Mouse (Mus musculus) embryonic stem cell, embryonic (primary cell): ENCODE data around the gene Zdhhc1.

Experiments
- CTCF ChIA-PET, 4 experiments: fragments of 300-600 bp in 2 of 4; fragments of 350-600 bp in 2 of 4; sonication (Branson Sonifier 250); formaldehyde crosslinking; loops; one replicate each; lab custom pipeline; 2022; ENCODE audit warnings: inconsistent platforms in 2 of 4; lab: Charles Lee
- POLR2A ChIA-PET, 4 experiments: fragments of 300-600 bp in 2 of 4; fragments of 350-600 bp in 2 of 4; sonication (Branson Sonifier 250); formaldehyde crosslinking; loops; one replicate each; lab custom pipeline; 2022; ENCODE audit warnings: antibody characterized with exemption in 4 of 4, inconsistent platforms in 1 of 4; lab: Charles Lee

Gene Zdhhc1

GRCm38 (mm10) chr8:105496439-105497180 lies at the start of gene Zdhhc1:
Zdhhc1 (minus strand) TSS chr8:105496902.
- POLR2A ChIA-PET, result interaction anchor here in 2 of 4 experiments (1.2 to 3.0 kb wide), 2 partner anchors 14 to 18 kb away, joined by 3 to 12 read pairs; no protein-coding TSS in a partner anchor
- CTCF ChIA-PET, result interaction anchor here in 1 of 4 experiments (1.3 to 2.8 kb wide), 2 partner anchors 13 to 25 kb away, joined by 4 to 15 read pairs; partner anchors contain the start of gene Tppp3

GRCm38 (mm10) chr8:105545249-105545648 lies 48.5 kb upstream of the Zdhhc1 start:
- ChIA-PET CTCF (interaction anchor here in 2 of 4 experiments (1.1 to 1.9 kb wide), 6 partner anchors 9 to 65 kb away, joined by 4 to 9 read pairs (median 4); no protein-coding TSS in a partner anchor), POLR2A (interaction anchor here in 3 of 4 experiments (0.6 to 2.0 kb wide), 6 partner anchors 8 to 29 kb away, joined by 3 to 7 read pairs (median 3); partner anchors contain the start of genes Atp6v0d1 (in 1 of the 3) and Hsd11b2 (in 1 of the 3))

GRCm38 (mm10) chr8:105544544-105545205 lies 48.0 kb upstream of the Zdhhc1 start:
- ChIA-PET POLR2A (interaction anchor here in 3 of 4 experiments (0.6 to 2.0 kb wide), 6 partner anchors 8 to 21 kb away, joined by 3 to 7 read pairs (median 3); partner anchors contain the start of gene Atp6v0d1 (in 1 of the 3)), CTCF (interaction anchor here in 3 of 4 experiments (1.1 to 2.4 kb wide), 7 partner anchors 9 to 64 kb away, joined by 3 to 13 read pairs (median 4); no protein-coding TSS in a partner anchor)

- ChIA-PET POLR2A (interaction anchor here in 2 of 4 experiments (1.2 to 1.6 kb wide), 3 partner anchors 10 to 12 kb away, joined by 3 to 4 read pairs (median 3); no protein-coding TSS in a partner anchor), CTCF (interaction anchor here in 3 of 4 experiments (0.7 to 2.6 kb wide), 4 partner anchors 10 to 164 kb away, joined by 3 to 13 read pairs (median 4); no protein-coding TSS in a partner anchor)
Measured at GRCm38 (mm10) chr8:105543703-105544102, 47.0 kb upstream of the Zdhhc1 start.

GRCm38 (mm10) chr8:105542808-105543207 lies 46.1 kb upstream of the Zdhhc1 start:
- POLR2A ChIA-PET, result interaction anchor here in 1 of 4 experiments (1.4 kb wide), 1 partner anchor 13 kb away, joined by 3 read pairs; no protein-coding TSS in a partner anchor
- CTCF ChIA-PET, result interaction anchor here in 2 of 4 experiments (0.6 to 2.6 kb wide), 3 partner anchors 9 to 11 kb away, joined by 3 to 13 read pairs (median 6); no protein-coding TSS in a partner anchor

- CTCF ChIA-PET, result interaction anchor here in 2 of 4 experiments (0.6 to 2.6 kb wide), 2 partner anchors 10 kb away, joined by 3 to 6 read pairs; no protein-coding TSS in a partner anchor
- POLR2A ChIA-PET, result no interaction called here
Measured at GRCm38 (mm10) chr8:105542032-105542656, 45.4 kb upstream of the Zdhhc1 start.

- ChIA-PET POLR2A (interaction anchor here in 2 of 4 experiments (0.6 to 1.0 kb wide), 4 partner anchors 9 to 26 kb away, joined by 3 read pairs; partner anchors contain the start of gene Hsd11b2 (in 1 of the 2)), CTCF (interaction anchor here in 3 of 4 experiments (0.6 to 2.3 kb wide), 5 partner anchors 9 to 55 kb away, joined by 3 to 8 read pairs (median 3); no protein-coding TSS in a partner anchor)
Measured at GRCm38 (mm10) chr8:105538940-105539339, 42.2 kb upstream of the Zdhhc1 start.

- POLR2A ChIA-PET, result interaction anchor here in 1 of 4 experiments (1.2 kb wide), 1 partner anchor 8 kb away, joined by 3 read pairs; no protein-coding TSS in a partner anchor
Measured at GRCm38 (mm10) chr8:105537011-105537677, 40.4 kb upstream of the Zdhhc1 start.

GRCm38 (mm10) chr8:105536546-105536945 lies 39.8 kb upstream of the Zdhhc1 start:
- POLR2A ChIA-PET, result interaction anchor here in 1 of 4 experiments (1.2 kb wide), 1 partner anchor 9 kb away, joined by 3 read pairs; no protein-coding TSS in a partner anchor
- CTCF ChIA-PET, result interaction anchor here in 1 of 4 experiments (0.6 kb wide), 1 partner anchor 39 kb away, joined by 6 read pairs; no protein-coding TSS in a partner anchor

More at GRCm38 (mm10) chr8:105537011-105537677, 40.4 kb upstream of the Zdhhc1 start:
- CTCF ChIA-PET, result interaction anchor here in 2 of 4 experiments (0.6 to 1.1 kb wide), 2 partner anchors 12 to 39 kb away, joined by 3 to 6 read pairs; no protein-coding TSS in a partner anchor

GRCm38 (mm10) chr8:105533892-105534329 lies 37.2 kb upstream of the Zdhhc1 start:
- CTCF ChIA-PET, result interaction anchor here (0.5 to 5.6 kb wide), 52 partner anchors 8 to 937 kb away, joined by 3 to 100 read pairs (median 4); partner anchors contain the start of genes Hsd11b2 (in 2 of the 4), Carmil2 (in 1 of the 4), Fhod1 (in 1 of the 4) and Gfod2 (in 1 of the 4)
- POLR2A ChIA-PET, result interaction anchor here in 3 of 4 experiments (0.6 to 6.7 kb wide), 13 partner anchors 10 to 57 kb away, joined by 3 to 46 read pairs (median 4); partner anchors contain the start of gene Hsd11b2 (in 2 of the 3)

- CTCF ChIA-PET, result interaction anchor here (0.6 to 5.6 kb wide), 49 partner anchors 8 to 936 kb away, joined by 3 to 100 read pairs (median 5); partner anchors contain the start of genes Hsd11b2 (in 2 of the 4), Carmil2 (in 1 of the 4), Fhod1 (in 1 of the 4) and Ripor1 (in 1 of the 4)
- POLR2A ChIA-PET, result interaction anchor here in 3 of 4 experiments (0.6 to 6.7 kb wide), 13 partner anchors 10 to 56 kb away, joined by 3 to 46 read pairs (median 4); partner anchors contain the start of gene Hsd11b2 (in 2 of the 3)
Measured at GRCm38 (mm10) chr8:105533439-105533838, 36.7 kb upstream of the Zdhhc1 start.

GRCm38 (mm10) chr8:105531774-105532173 lies 35.1 kb upstream of the Zdhhc1 start:
- CTCF ChIA-PET, result interaction anchor here (0.5 to 5.6 kb wide), 33 partner anchors 9 to 1281 kb away, joined by 3 to 100 read pairs (median 4); partner anchors contain the start of genes Hsd11b2 (in 3 of the 4), Cklf (in 1 of the 4) and Ripor1 (in 1 of the 4)

GRCm38 (mm10) chr8:105529271-105529670 lies 32.6 kb upstream of the Zdhhc1 start:
- CTCF ChIA-PET, result interaction anchor here (1.1 to 5.6 kb wide), 8 partner anchors 10 to 88 kb away, joined by 3 to 100 read pairs (median 4); partner anchors contain the start of gene Hsd11b2 (in 2 of the 4)

More at GRCm38 (mm10) chr8:105531774-105532173, 35.1 kb upstream of the Zdhhc1 start:
- POLR2A ChIA-PET, result interaction anchor here in 2 of 4 experiments (0.5 to 6.7 kb wide), 6 partner anchors 11 to 309 kb away, joined by 3 to 46 read pairs (median 3); partner anchors contain the start of gene Hsd11b2 (in 1 of the 2)

GRCm38 (mm10) chr8:105528206-105528605 lies 31.5 kb upstream of the Zdhhc1 start:
- CTCF ChIA-PET, result interaction anchor here in 1 of 4 experiments (1.7 kb wide), 1 partner anchor 12 kb away, joined by 6 read pairs; no protein-coding TSS in a partner anchor
- POLR2A ChIA-PET, result interaction anchor here in 2 of 4 experiments (0.6 to 6.7 kb wide), 4 partner anchors 7 to 191 kb away, joined by 3 to 46 read pairs (median 3); partner anchors contain the start of gene Hsd11b2 (in 1 of the 2)

More at GRCm38 (mm10) chr8:105529271-105529670, 32.6 kb upstream of the Zdhhc1 start:
- POLR2A ChIA-PET, result interaction anchor here in 3 of 4 experiments (0.5 to 6.7 kb wide), 5 partner anchors 8 to 439 kb away, joined by 3 to 46 read pairs (median 3); partner anchors contain the start of genes Hsd11b2 (in 2 of the 3) and Atp6v0d1 (in 1 of the 3)

- POLR2A ChIA-PET, result interaction anchor here in 2 of 4 experiments (0.8 to 1.5 kb wide), 5 partner anchors 10 to 78 kb away, joined by 3 to 4 read pairs (median 3); partner anchors contain the start of gene Ripor1 (in 1 of the 2)
- CTCF ChIA-PET, result interaction anchor here in 3 of 4 experiments (0.6 to 1.7 kb wide), 8 partner anchors 11 to 823 kb away, joined by 3 to 6 read pairs (median 4); partner anchors contain the start of gene Tppp3 (in 1 of the 3)
Measured at GRCm38 (mm10) chr8:105527110-105527509, 30.4 kb upstream of the Zdhhc1 start.
